Mouse (Mus musculus) spleen, adult 2 months (tissue): ENCODE data around the gene Pkd2l1.

ENCODE experiments used
- CTCF ChIP-seq: fragments of 200-500 bp; IDR thresholded peaks from 2 replicates; pipeline ENCODE4 v1.5.1; 2011; ENCODE audit warnings: mild to moderate bottlenecking, inconsistent platforms; ENCODE audit not compliant: insufficient read depth, insufficient read length, insufficient replicate concordance; ENCODE audit errors: extremely low read depth
- POLR2A ChIP-seq: fragments of 200-500 bp; IDR thresholded peaks from 2 replicates; pipeline ENCODE4 v1.6.1; 2011; ENCODE audit warnings: low read depth, low read length, inconsistent platforms

DNA sequence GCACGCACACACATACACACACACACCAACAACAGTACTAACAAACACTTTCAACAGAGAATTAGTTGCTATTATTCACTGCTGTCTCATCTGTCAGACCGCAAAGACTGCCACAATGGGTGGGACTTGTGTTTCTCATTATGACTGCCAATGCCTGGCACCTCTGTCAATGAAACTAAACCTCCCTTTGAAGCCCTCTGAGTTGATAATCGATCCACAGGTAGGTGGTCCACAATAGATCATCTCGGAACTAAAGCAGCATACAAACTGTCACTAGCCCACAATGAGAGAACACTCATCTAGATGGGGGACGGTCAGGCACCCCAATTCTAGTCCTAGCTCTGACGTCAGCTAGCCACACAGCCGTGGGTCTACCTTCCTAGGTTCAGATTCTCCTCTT, 71.1 kb downstream of the Pkd2l1 start:
- TF ChIP-seq CTCF: no peak
- TF ChIP-seq POLR2A: no peak
